Mouse (Mus musculus) G1E (cell line): Measurements from ENCODE around the gene Kcnf1. TPM values are rescaled to one million over a fixed set of nuclear protein-coding genes. Genes with fewer than 3 reads are reported as not detected.

Experiments used
- ATAC-seq: 2 replicates; pipeline ENCODE4 v1.8.0; 2016; ENCODE audit warnings: mild to moderate bottlenecking; ENCODE audit not compliant: insufficient number of reproducible peaks, poor library complexity, low FRiP score, severe bottlenecking; ENCODE audit errors: extremely low read depth
- DNase-seq: peaks from one replicate; pipeline ENCODE4 v3.0.0; 2012; ENCODE audit warnings: low spot score
- H3K27me3 ChIP-seq: 2 replicates; pipeline ENCODE4 v1.6.1; 2012; ENCODE audit warnings: mild to moderate bottlenecking, low read length, inconsistent platforms; ENCODE audit not compliant: insufficient read depth
- H3K36me3 ChIP-seq: replicated peaks from 2 replicates; pipeline ENCODE3; 2012; ENCODE audit warnings: mild to moderate bottlenecking, inconsistent platforms
- H3K4me1 ChIP-seq: 2 replicates; pipeline ENCODE4 v1.6.1; 2012; ENCODE audit warnings: low read depth, low read length, inconsistent platforms, mixed read lengths; ENCODE audit not compliant: insufficient read depth
- H3K4me3 ChIP-seq: 2 replicates; pipeline ENCODE4 v1.5.1; 2012; ENCODE audit warnings: low read depth, mild to moderate bottlenecking, inconsistent platforms, low read length, moderate library complexity, mixed read lengths
- H3K9me3 ChIP-seq: replicated peaks from 2 replicates; pipeline ENCODE4 v1.6.1; 2012; ENCODE audit warnings: inconsistent platforms
- CTCF ChIP-seq: IDR thresholded peaks from 2 replicates; pipeline ENCODE4 v1.5.1; 2012; ENCODE audit warnings: low read depth, low read length, inconsistent platforms, mixed read lengths
- GATA1 ChIP-seq: IDR thresholded peaks from 2 replicates; pipeline ENCODE4 v1.6.1; 2012; ENCODE audit warnings: borderline replicate concordance, low read length, inconsistent platforms, mixed read lengths
- GATA2 ChIP-seq: IDR thresholded peaks from 2 replicates; pipeline ENCODE4 v1.6.1; 2012; ENCODE audit warnings: low read depth, low read length, inconsistent platforms, borderline replicate concordance
- POLR2AphosphoS5 ChIP-seq: IDR thresholded peaks from 2 replicates; pipeline ENCODE4 v1.6.1; 2012; ENCODE audit warnings: low read depth, low read length, inconsistent platforms; ENCODE audit not compliant: insufficient replicate concordance
- TAL1 ChIP-seq: conservative IDR thresholded peaks from 2 replicates; pipeline ENCODE4 v1.6.1; 2012; ENCODE audit warnings: low read depth, low read length, inconsistent platforms, mixed read lengths
- polyA plus RNA-seq: library from polyadenylated mRNA; stranded (reverse); fragments of >175 nt; gene quantifications from 2 replicates; pipeline ENCODE4 v1.2.3, GENCODE M21; 2012
- total RNA-seq, 2 experiments: library from RNA; stranded (forward) in 1 of 2; stranded (reverse) in 1 of 2; fragments of 200-1000 nt in 1 of 2; fragments of >200 nt in 1 of 2; fragmentation: Nextera tagmentation in 1 of 2; gene quantifications; 2 replicates each; pipeline ENCODE4 v1.2.3; 2014 to 2017

Gene Kcnf1
- total RNA-seq (2014; fragmentation: Nextera tagmentation) (not detected in 2 replicates), total RNA-seq (2017) (0.05 TPM in 1 of 2 replicates, not detected in the other), polyA plus RNA-seq (not detected in 2 replicates)

- Histone ChIP-seq H3K4me3 (no peak within 1 kb of the TSS), H3K9me3 (no peaks in the 10 kb centered on the region), H3K4me1 (no peaks in the 10 kb centered on the region), H3K36me3 (no peaks in the 10 kb centered on the region), H3K27me3 (peaks cover 11% of the 10 kb centered on the region; the same call in 1 of the 2 replicates)
- DNase-seq (no peak), ATAC-seq (no peak)
- TF ChIP-seq GATA1 (no peak), POLR2AphosphoS5 (no peak), GATA2 (no peak), CTCF (no peak), TAL1 (no peak)
Observed at GRCm38 (mm10) chr12:17176757-17177092, at the start of gene Kcnf1. Kcnf1 (minus strand) TSS chr12:17176888.

GRCm38 (mm10) chr12:17225012-17225411, 48.3 kb upstream of the Kcnf1 start:
- ATAC-seq (no peak), DNase-seq (no peak)
- TF ChIP-seq GATA2 (no peak), GATA1 (no peak), CTCF (no peak), TAL1 (no peak), POLR2AphosphoS5 (no peak)
- Histone ChIP-seq H3K9me3 (no peaks in the 10 kb centered on the region), H3K4me1 (no peaks in the 10 kb centered on the region), H3K36me3 (no peaks in the 10 kb centered on the region), H3K4me3 (no peak overlapping the region), H3K27me3 (peaks cover 2% of the 10 kb centered on the region; the same call in 1 of the 2 replicates)

- Histone ChIP-seq H3K27me3 (peaks cover 2% of the 10 kb centered on the region; the same call in 1 of the 2 replicates), H3K4me1 (no peaks in the 10 kb centered on the region), H3K9me3 (no peaks in the 10 kb centered on the region), H3K36me3 (no peaks in the 10 kb centered on the region), H3K4me3 (no peak overlapping the region)
- TF ChIP-seq TAL1 = no peak
- TF ChIP-seq CTCF = no peak
- DNase-seq = no peak
- ATAC-seq = no peak
Observed at GRCm38 (mm10) chr12:17223050-17223449, 46.4 kb upstream of the Kcnf1 start.

- Histone ChIP-seq H3K36me3 (no peaks in the 10 kb centered on the region), H3K9me3 (no peaks in the 10 kb centered on the region), H3K27me3 (peaks cover 2% of the 10 kb centered on the region; the same call in 1 of the 2 replicates), H3K4me3 (no peak overlapping the region), H3K4me1 (no peaks in the 10 kb centered on the region)
- no peak for DNase-seq
- TF ChIP-seq CTCF (peak; percentile 42), GATA1 (no peak)
- no peak for ATAC-seq
Observed at GRCm38 (mm10) chr12:17221891-17222428, 45.3 kb upstream of the Kcnf1 start.

- Histone ChIP-seq H3K9me3 (no peaks in the 10 kb centered on the region), H3K36me3 (no peaks in the 10 kb centered on the region), H3K4me1 (no peaks in the 10 kb centered on the region), H3K27me3 (peaks cover 2% of the 10 kb centered on the region; the same call in 1 of the 2 replicates), H3K4me3 (no peak overlapping the region)
- no peak for DNase-seq
- TF ChIP-seq GATA2 = no peak
- no peak for TF ChIP-seq CTCF
- TF ChIP-seq TAL1 = no peak
- TF ChIP-seq POLR2AphosphoS5 = no peak
- TF ChIP-seq GATA1 = no peak
- ATAC-seq = no peak
Observed at GRCm38 (mm10) chr12:17220631-17221030, 43.9 kb upstream of the Kcnf1 start.

- no peak for ATAC-seq
- no peak for TF ChIP-seq CTCF
- no peak for TF ChIP-seq POLR2AphosphoS5
- no peak for TF ChIP-seq TAL1
- no peak for TF ChIP-seq GATA2
- no peak for TF ChIP-seq GATA1
Observed at GRCm38 (mm10) chr12:17219107-17219506, 42.4 kb upstream of the Kcnf1 start.

GRCm38 (mm10) chr12:17218390-17218789, 41.7 kb upstream of the Kcnf1 start:
- no peak for TF ChIP-seq GATA2
- no peak for TF ChIP-seq POLR2AphosphoS5
- no peak for TF ChIP-seq CTCF
- no peak for TF ChIP-seq GATA1
- no peak for TF ChIP-seq TAL1
- no peaks in the 10 kb centered on the region for H3K9me3 ChIP-seq
- no peak for DNase-seq
- no peaks in the 10 kb centered on the region for H3K4me1 ChIP-seq
- no peak for ATAC-seq
- no peak overlapping the region for H3K4me3 ChIP-seq
- H3K36me3 ChIP-seq = no peaks in the 10 kb centered on the region
- H3K27me3 ChIP-seq = no peaks in the 10 kb centered on the region

More at GRCm38 (mm10) chr12:17219107-17219506, 42.4 kb upstream of the Kcnf1 start:
- Histone ChIP-seq H3K27me3 (peaks cover 2% of the 10 kb centered on the region; the same call in 1 of the 2 replicates), H3K4me3 (no peak overlapping the region), H3K4me1 (no peaks in the 10 kb centered on the region), H3K9me3 (no peaks in the 10 kb centered on the region), H3K36me3 (no peaks in the 10 kb centered on the region)
- no peak for DNase-seq
